Mouse (Mus musculus): ENCODE measurements around the gene Prr12. TPM values are rescaled to one million over a fixed set of nuclear protein-coding genes. Genes with fewer than 3 reads are reported as not detected.

Gene Prr12
- polyA plus RNA-seq, 1 experiment from 2014 or later = 8.7 TPM

DNA sequence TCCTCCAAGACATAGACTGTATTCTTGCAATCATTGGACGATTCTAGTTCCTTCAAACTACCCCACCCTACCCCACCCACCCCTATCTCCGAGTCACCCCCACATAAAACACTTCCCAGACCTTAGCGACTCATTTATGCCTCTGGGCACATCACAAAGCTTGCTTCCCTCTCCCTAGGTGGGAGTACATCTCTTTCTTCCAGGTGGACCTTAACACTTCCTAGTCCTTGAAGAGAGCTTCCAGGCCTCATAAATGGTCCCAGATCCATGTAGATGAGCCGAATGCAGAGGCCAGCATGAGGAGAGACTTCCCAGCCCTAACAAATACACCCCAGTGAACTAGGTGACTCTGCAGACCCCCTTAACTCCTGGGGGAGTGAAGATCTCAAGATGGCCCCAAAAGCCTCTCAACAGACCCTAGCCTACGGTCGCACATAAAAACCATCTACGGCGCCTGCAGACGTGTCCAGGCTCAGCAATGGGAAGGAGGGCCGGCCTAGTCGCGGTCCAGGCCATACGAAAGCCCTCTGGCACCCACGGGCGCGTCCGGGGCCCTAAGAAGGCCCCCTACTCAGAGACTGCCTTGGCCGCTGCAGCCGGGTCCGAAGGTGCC, 37.2 kb downstream of the Prr12 start:
- Histone ChIP-seq H3K4me2 (ENCODE audit: low read depth, low read length) (peak overlapping the region; percentile 83), H3K4me3 (replicated peaks; ENCODE audit: low read length) (peak overlapping the region; percentile 99), H3K36me3 (ENCODE audit: control insufficient read depth, insufficient read depth, low read length) (peaks cover 11% of the 10 kb centered on the region; the same call in 1 of the 2 replicates), H3K9ac (ENCODE audit: low read length) (peak overlapping the region; percentile 99), H3K9me3 (replicated peaks; ENCODE audit: control insufficient read depth, low read length) (no peaks in the 10 kb centered on the region), H3K27ac (ENCODE audit: low read length) (peak overlapping the region; percentile 100), H3K4me1 (ENCODE audit: control insufficient read depth, insufficient read depth, low read length) (peaks cover 10% of the 10 kb centered on the region), H3K27me3 (ENCODE audit: control insufficient read depth, insufficient read depth, low read length) (no peaks in the 10 kb centered on the region)
- no peak for ATAC-seq (ENCODE audit: insufficient read depth, low FRiP score)
- 1% methylated on average over 20 of the region's 20 CpGs for WGBS

- Histone ChIP-seq H3K27ac (ENCODE audit: low read length) (no peak overlapping the region), H3K4me1 (ENCODE audit: control insufficient read depth, insufficient read depth, low read length) (peaks cover 9% of the 10 kb centered on the region), H3K4me2 (ENCODE audit: low read depth, low read length) (no peak overlapping the region), H3K36me3 (ENCODE audit: control insufficient read depth, insufficient read depth, low read length) (peaks cover 19% of the 10 kb centered on the region; the same call in 1 of the 2 replicates), H3K9ac (ENCODE audit: low read length) (no peak overlapping the region), H3K27me3 (ENCODE audit: control insufficient read depth, insufficient read depth, low read length) (no peaks in the 10 kb centered on the region), H3K9me3 (replicated peaks; ENCODE audit: control insufficient read depth, low read length) (no peaks in the 10 kb centered on the region), H3K4me3 (replicated peaks; ENCODE audit: low read length) (no peak overlapping the region)
- WGBS = 90% methylated on average over 3 of the region's 3 CpGs
- no peak for ATAC-seq (ENCODE audit: insufficient read depth, low FRiP score)
These were observed 38.6 kb downstream of the Prr12 start for GRCm38 (mm10) chr7:45014096-45014451.

GRCm38 (mm10) chr7:45013366-45014095, 39.1 kb downstream of the Prr12 start:
- Histone ChIP-seq H3K4me1 (ENCODE audit: control insufficient read depth, insufficient read depth, low read length) (peaks cover 6% of the 10 kb centered on the region), H3K4me3 (replicated peaks; ENCODE audit: low read length) (no peak overlapping the region), H3K36me3 (ENCODE audit: control insufficient read depth, insufficient read depth, low read length) (peaks cover 19% of the 10 kb centered on the region; the same call in 1 of the 2 replicates), H3K27me3 (ENCODE audit: control insufficient read depth, insufficient read depth, low read length) (no peaks in the 10 kb centered on the region), H3K4me2 (ENCODE audit: low read depth, low read length) (no peak overlapping the region), H3K27ac (ENCODE audit: low read length) (no peak overlapping the region), H3K9ac (ENCODE audit: low read length) (0 out of 2 replicates have a peak overlapping the region, but pooled peaks have one; percentile 29), H3K9me3 (replicated peaks; ENCODE audit: control insufficient read depth, low read length) (no peaks in the 10 kb centered on the region)
- ATAC-seq (ENCODE audit: insufficient read depth, low FRiP score) = no peak
- WGBS = 95% methylated on average over 16 of the region's 16 CpGs

DNA sequence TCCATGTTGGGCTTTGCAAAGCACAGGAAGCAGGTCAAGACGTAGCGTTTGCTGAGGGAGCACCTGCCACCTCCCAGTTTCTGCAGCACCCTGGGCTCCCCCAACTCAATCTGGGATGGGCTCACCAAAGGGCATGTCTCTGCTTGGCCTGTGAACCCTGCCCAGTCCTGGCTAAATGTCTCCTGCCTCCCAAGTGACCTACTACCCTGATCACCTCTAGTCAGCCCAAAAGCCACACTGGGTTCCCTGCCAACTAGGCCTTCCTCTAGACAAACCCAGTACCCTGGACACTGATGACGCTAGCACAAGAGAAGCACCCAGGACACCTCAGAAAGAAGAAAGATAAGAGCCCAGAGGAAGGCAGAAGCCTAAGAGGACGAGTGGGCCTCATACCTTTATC, 39.9 kb downstream of the Prr12 start:
- WGBS = 82% methylated on average over 4 of the region's 4 CpGs
- Histone ChIP-seq H3K4me2 (ENCODE audit: low read depth, low read length) (no peak overlapping the region), H3K27me3 (ENCODE audit: control insufficient read depth, insufficient read depth, low read length) (no peaks in the 10 kb centered on the region), H3K4me1 (ENCODE audit: control insufficient read depth, insufficient read depth, low read length) (peaks cover 6% of the 10 kb centered on the region), H3K27ac (ENCODE audit: low read length) (no peak overlapping the region), H3K36me3 (ENCODE audit: control insufficient read depth, insufficient read depth, low read length) (peaks cover 26% of the 10 kb centered on the region), H3K9ac (ENCODE audit: low read length) (no peak overlapping the region), H3K4me3 (replicated peaks; ENCODE audit: low read length) (no peak overlapping the region), H3K9me3 (replicated peaks; ENCODE audit: control insufficient read depth, low read length) (no peaks in the 10 kb centered on the region)
- ATAC-seq (ENCODE audit: insufficient read depth, low FRiP score) = no peak

DNA sequence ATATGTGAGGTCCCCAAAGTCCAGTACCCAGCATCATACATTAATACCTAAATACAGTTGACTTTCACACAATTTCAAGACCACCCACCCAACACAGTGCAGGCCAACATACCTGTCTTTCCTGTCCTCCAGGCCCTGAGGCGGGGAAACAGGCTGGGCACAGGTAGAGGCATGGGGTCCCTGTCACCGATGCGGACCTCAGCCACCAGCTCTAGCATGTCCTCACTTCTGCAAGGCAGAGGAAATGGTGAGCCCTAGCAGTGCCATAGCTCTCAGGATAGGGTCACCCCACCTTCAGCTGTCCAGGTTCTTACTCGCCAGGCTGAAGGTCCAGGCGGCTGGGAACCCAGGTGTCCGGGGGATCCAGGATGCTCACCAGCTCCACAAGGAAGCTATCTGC, 40.7 kb downstream of the Prr12 start:
- no peaks in the 10 kb centered on the region for H3K27me3 ChIP-seq (ENCODE audit: control insufficient read depth, insufficient read depth, low read length)
- H3K4me2 ChIP-seq (ENCODE audit: low read depth, low read length) = no peak overlapping the region
- no peak overlapping the region for H3K4me3 ChIP-seq (replicated peaks; ENCODE audit: low read length)
- peaks cover 6% of the 10 kb centered on the region for H3K4me1 ChIP-seq (ENCODE audit: control insufficient read depth, insufficient read depth, low read length)
- over 99% methylated on average over 6 of the region's 6 CpGs for WGBS
- H3K9ac ChIP-seq (ENCODE audit: low read length) = no peak overlapping the region
- ATAC-seq (ENCODE audit: insufficient read depth, low FRiP score) = no peak
- peaks cover 34% of the 10 kb centered on the region for H3K36me3 ChIP-seq (ENCODE audit: control insufficient read depth, insufficient read depth, low read length)
- no peaks in the 10 kb centered on the region for H3K9me3 ChIP-seq (replicated peaks; ENCODE audit: control insufficient read depth, low read length)
- H3K27ac ChIP-seq (ENCODE audit: low read length) = no peak overlapping the region

- Histone ChIP-seq H3K9me3 (replicated peaks; ENCODE audit: control insufficient read depth, low read length) (no peaks in the 10 kb centered on the region), H3K27ac (ENCODE audit: low read length) (no peak overlapping the region), H3K9ac (ENCODE audit: low read length) (no peak overlapping the region), H3K4me3 (replicated peaks; ENCODE audit: low read length) (no peak overlapping the region), H3K36me3 (ENCODE audit: control insufficient read depth, insufficient read depth, low read length) (peaks cover 48% of the 10 kb centered on the region), H3K4me2 (ENCODE audit: low read depth, low read length) (no peak overlapping the region), H3K4me1 (ENCODE audit: control insufficient read depth, insufficient read depth, low read length) (no peaks in the 10 kb centered on the region), H3K27me3 (ENCODE audit: control insufficient read depth, insufficient read depth, low read length) (no peaks in the 10 kb centered on the region)
- no peak for ATAC-seq (ENCODE audit: insufficient read depth, low FRiP score)
- 94% methylated on average over 19 of the region's 19 CpGs for WGBS
These were observed 44.3 kb downstream of the Prr12 start for GRCm38 (mm10) chr7:45008411-45008810.

DNA sequence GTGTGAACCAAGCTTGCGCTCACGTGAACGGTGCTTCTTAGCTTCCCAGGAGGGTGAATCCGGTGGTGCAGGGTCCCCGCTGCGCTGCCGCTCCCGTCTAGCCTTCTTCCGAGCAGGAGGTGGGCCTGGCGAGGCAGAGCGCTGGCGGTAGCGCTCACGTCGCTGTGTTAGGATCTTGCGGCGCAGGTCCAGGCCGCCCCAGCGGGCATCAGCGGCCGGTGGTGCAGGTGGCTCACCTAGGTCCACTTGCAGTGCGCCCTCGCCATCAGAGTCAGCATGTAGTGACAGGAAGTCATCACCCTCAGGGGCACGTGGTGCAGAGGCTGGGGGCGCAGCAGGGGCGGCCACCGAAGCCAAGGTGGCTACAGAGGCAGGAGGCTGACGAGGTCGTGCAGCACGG, 44.8 kb downstream of the Prr12 start:
- Histone ChIP-seq H3K27me3 (ENCODE audit: control insufficient read depth, insufficient read depth, low read length) (no peaks in the 10 kb centered on the region), H3K27ac (ENCODE audit: low read length) (no peak overlapping the region), H3K4me1 (ENCODE audit: control insufficient read depth, insufficient read depth, low read length) (no peaks in the 10 kb centered on the region), H3K36me3 (ENCODE audit: control insufficient read depth, insufficient read depth, low read length) (peaks cover 54% of the 10 kb centered on the region), H3K4me3 (replicated peaks; ENCODE audit: low read length) (no peak overlapping the region), H3K4me2 (ENCODE audit: low read depth, low read length) (no peak overlapping the region), H3K9ac (ENCODE audit: low read length) (no peak overlapping the region), H3K9me3 (replicated peaks; ENCODE audit: control insufficient read depth, low read length) (no peaks in the 10 kb centered on the region)
- 93% methylated on average over 30 of the region's 30 CpGs for WGBS
- no peak for ATAC-seq (ENCODE audit: insufficient read depth, low FRiP score)

DNA sequence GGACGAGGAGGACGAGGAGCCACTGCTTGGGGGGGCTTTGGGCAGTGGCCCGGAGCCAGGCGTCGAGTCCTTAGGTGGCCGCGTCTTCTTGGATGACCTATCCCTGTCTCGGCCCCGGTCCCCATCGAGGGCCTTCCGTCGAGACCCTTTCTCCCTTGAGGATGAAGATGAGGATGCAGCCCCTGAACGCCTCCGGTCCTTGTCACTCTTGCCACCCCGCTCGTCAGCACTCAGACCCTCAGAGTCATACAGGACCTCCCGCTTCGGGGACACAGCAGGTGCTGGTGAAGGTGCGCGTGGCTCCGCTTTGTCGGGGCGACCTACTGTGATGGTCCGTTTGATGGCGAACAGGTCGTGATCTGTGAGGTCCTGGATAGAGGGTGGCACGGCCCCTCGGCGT, 45.5 kb downstream of the Prr12 start:
- WGBS = 95% methylated on average over 29 of the region's 29 CpGs
- Histone ChIP-seq H3K4me1 (ENCODE audit: control insufficient read depth, insufficient read depth, low read length) (no peaks in the 10 kb centered on the region), H3K4me2 (ENCODE audit: low read depth, low read length) (no peak overlapping the region), H3K27me3 (ENCODE audit: control insufficient read depth, insufficient read depth, low read length) (no peaks in the 10 kb centered on the region), H3K9ac (ENCODE audit: low read length) (no peak overlapping the region), H3K4me3 (replicated peaks; ENCODE audit: low read length) (no peak overlapping the region), H3K36me3 (ENCODE audit: control insufficient read depth, insufficient read depth, low read length) (peaks cover 58% of the 10 kb centered on the region), H3K9me3 (replicated peaks; ENCODE audit: control insufficient read depth, low read length) (no peaks in the 10 kb centered on the region), H3K27ac (ENCODE audit: low read length) (no peak overlapping the region)
- no peak for ATAC-seq (ENCODE audit: insufficient read depth, low FRiP score)

- WGBS = 94% methylated on average over 11 of the region's 12 CpGs
These were observed 46.2 kb downstream of the Prr12 start for GRCm38 (mm10) chr7:45006503-45006902.

More at GRCm38 (mm10) chr7:45006503-45006902, 46.2 kb downstream of the Prr12 start:
- no peak overlapping the region for H3K27ac ChIP-seq (ENCODE audit: low read length)
- ATAC-seq (ENCODE audit: insufficient read depth, low FRiP score) = no peak
- no peak overlapping the region for H3K4me3 ChIP-seq (replicated peaks; ENCODE audit: low read length)
- H3K9ac ChIP-seq (ENCODE audit: low read length) = no peak overlapping the region
- no peak overlapping the region for H3K4me2 ChIP-seq (ENCODE audit: low read depth, low read length)
- H3K27me3 ChIP-seq (ENCODE audit: control insufficient read depth, insufficient read depth, low read length) = no peaks in the 10 kb centered on the region
- H3K36me3 ChIP-seq (ENCODE audit: control insufficient read depth, insufficient read depth, low read length) = peaks cover 58% of the 10 kb centered on the region
- peaks cover 1% of the 10 kb centered on the region; the same call in 1 of the 2 replicates for H3K4me1 ChIP-seq (ENCODE audit: control insufficient read depth, insufficient read depth, low read length)
- H3K9me3 ChIP-seq (replicated peaks; ENCODE audit: control insufficient read depth, low read length) = no peaks in the 10 kb centered on the region
